Mouse (Mus musculus) hindbrain, postnatal 0 days (tissue): ENCODE measurements at regions not wholly inside any gene's neighbourhood (a gene's known extent, or its start where the extent isn't known, plus 50 kb on each side); places are given as distances from the start of the nearest gene placed in this dataset.
A peak's percentile ranks its signal among the peaks of the same experiment; 100 is the strongest.
"Not testable (repeated sequence)": the region's sequence is repeated elsewhere in the genome, so short reads cannot be mapped to it uniquely, and the experiment has no call there.

Source experiments
- ATAC-seq: fragments of 200-750 bp; cut with Nextera tagmentation; 2 replicates; pipeline ENCODE4 v1.8.0; 2017; ENCODE audit warnings: mild to moderate bottlenecking, moderate TSS enrichment, moderate library complexity
- DNase-seq: peaks from one replicate; pipeline ENCODE4 v3.0.0-alpha.2; 2015; ENCODE audit warnings: low spot score
- H3K27ac ChIP-seq: fragments of 300-500 bp; sonication (generic); 2 replicates; pipeline ENCODE4 v1.5.1; 2014; ENCODE audit warnings: mild to moderate bottlenecking
- H3K27me3 ChIP-seq: fragments of 300-500 bp; sonication (generic); 2 replicates; pipeline ENCODE4 v1.6.1; 2014; ENCODE audit warnings: low read length, mixed read lengths; ENCODE audit not compliant: insufficient read depth
- H3K36me3 ChIP-seq: fragments of 300-500 bp; sonication (generic); 2 replicates; pipeline ENCODE4 v1.6.1; 2014; ENCODE audit warnings: low read length, mixed read lengths; ENCODE audit not compliant: insufficient read depth
- H3K4me1 ChIP-seq: fragments of 300-500 bp; sonication (generic); 2 replicates; pipeline ENCODE4 v1.6.1; 2014; ENCODE audit warnings: antibody characterized with exemption, low read length, mixed read lengths; ENCODE audit not compliant: insufficient read depth
- H3K4me2 ChIP-seq: fragments of 300-500 bp; sonication (generic); 2 replicates; pipeline ENCODE4 v1.6.1; 2014; ENCODE audit warnings: low read depth, mild to moderate bottlenecking, low read length, moderate library complexity, mixed read lengths
- H3K4me3 ChIP-seq: fragments of 300-500 bp; sonication (generic); 2 replicates; pipeline ENCODE4 v1.5.1; 2014; ENCODE audit warnings: low read length
- H3K9ac ChIP-seq: fragments of 300-500 bp; sonication (generic); replicated peaks from 2 replicates; pipeline ENCODE4 v1.6.1; 2014; ENCODE audit warnings: mild to moderate bottlenecking, low read length, moderate library complexity, mixed read lengths
- H3K9me3 ChIP-seq: fragments of 300-500 bp; sonication (generic); 2 replicates; pipeline ENCODE4 v1.6.1; 2016; ENCODE audit warnings: low read length, mixed read lengths
- CTCF ChIP-seq: IDR thresholded peaks from 2 replicates; pipeline ENCODE4 v1.5.1; 2016; ENCODE audit warnings: antibody characterized with exemption, control low read depth, low read depth
- WGBS: fragments of 180-500 bp; shearing (Covaris S2); extraction: QIAGEN DNeasy Blood & Tissue Kit; methylation state at CpG from one replicate; pipeline ENCODE4 v1.1.7; 2014; 5-methylcytosine and 5-hydroxymethylcytosine counted together

GRCm38 (mm10) chr2:92664939-92665338 is 65.4 kb downstream of the Chst1 start:
- H3K27ac ChIP-seq, result no peak overlapping the region
- 81% methylated on average over 5 of the region's 5 CpGs for WGBS
- H3K36me3 ChIP-seq, result no peaks in the 10 kb centered on the region
- ATAC-seq, result no peak
- no peaks in the 10 kb centered on the region for H3K4me1 ChIP-seq
- H3K9ac ChIP-seq, result no peak overlapping the region
- no peaks in the 10 kb centered on the region for H3K27me3 ChIP-seq
- no peak overlapping the region for H3K4me3 ChIP-seq
- DNase-seq, result no peak
- H3K4me2 ChIP-seq, result no peak overlapping the region
- TF ChIP-seq CTCF, result no peak
- no peaks in the 10 kb centered on the region for H3K9me3 ChIP-seq

GRCm38 (mm10) chr2:92667192-92667591 is 67.7 kb downstream of the Chst1 start:
- H3K9me3 ChIP-seq, result no peaks in the 10 kb centered on the region
- 88% methylated on average over 1 of the region's 1 CpGs for WGBS
- no peak overlapping the region for H3K4me2 ChIP-seq
- no peaks in the 10 kb centered on the region for H3K27me3 ChIP-seq
- ATAC-seq, result no peak
- H3K9ac ChIP-seq, result no peak overlapping the region
- no peak overlapping the region for H3K27ac ChIP-seq
- H3K36me3 ChIP-seq, result no peaks in the 10 kb centered on the region
- no peak for TF ChIP-seq CTCF
- H3K4me3 ChIP-seq, result no peak overlapping the region
- no peak for DNase-seq
- H3K4me1 ChIP-seq, result no peaks in the 10 kb centered on the region

DNA sequence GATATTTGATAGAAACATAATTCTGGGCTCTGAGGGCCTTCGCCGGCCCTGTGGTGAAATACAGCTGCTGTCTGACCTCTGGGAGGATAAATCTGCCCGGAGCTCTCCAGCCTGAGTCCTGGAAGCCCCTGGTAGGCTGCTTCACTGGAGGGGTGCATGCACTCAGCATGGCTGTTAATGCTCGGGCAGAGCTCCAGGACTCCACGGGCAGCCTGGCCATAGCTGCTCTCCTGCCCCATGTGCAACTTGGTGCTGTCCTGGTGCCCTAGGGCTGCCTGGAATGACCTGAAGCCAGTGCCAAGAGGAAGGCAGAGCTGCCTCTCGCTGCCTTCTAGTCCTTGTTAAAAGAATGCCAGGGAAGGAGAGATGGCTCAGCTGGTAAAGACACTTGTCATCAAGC is 68.2 kb downstream of the Chst1 start:
- Histone ChIP-seq H3K4me2 (no peak overlapping the region), H3K4me1 (peaks cover 4% of the 10 kb centered on the region; the same call in 1 of the 2 replicates), H3K27ac (no peak overlapping the region), H3K9me3 (no peaks in the 10 kb centered on the region), H3K9ac (no peak overlapping the region), H3K27me3 (no peaks in the 10 kb centered on the region), H3K4me3 (no peak overlapping the region), H3K36me3 (no peaks in the 10 kb centered on the region)
- DNase-seq, result no peak
- no peak for TF ChIP-seq CTCF
- no peak for ATAC-seq
- WGBS, result 49% methylated on average over 6 of the region's 6 CpGs

GRCm38 (mm10) chr2:92669431-92670081 is 70.0 kb downstream of the Chst1 start:
- ATAC-seq, H3K27ac ChIP-seq, H3K36me3 ChIP-seq, H3K27me3 ChIP-seq, H3K9ac ChIP-seq, H3K4me3 ChIP-seq, H3K4me2 ChIP-seq, H3K4me1 ChIP-seq, DNase-seq, H3K9me3 ChIP-seq: not testable (repeated sequence)
- 25% methylated on average over 9 of the region's 10 CpGs for WGBS

DNA sequence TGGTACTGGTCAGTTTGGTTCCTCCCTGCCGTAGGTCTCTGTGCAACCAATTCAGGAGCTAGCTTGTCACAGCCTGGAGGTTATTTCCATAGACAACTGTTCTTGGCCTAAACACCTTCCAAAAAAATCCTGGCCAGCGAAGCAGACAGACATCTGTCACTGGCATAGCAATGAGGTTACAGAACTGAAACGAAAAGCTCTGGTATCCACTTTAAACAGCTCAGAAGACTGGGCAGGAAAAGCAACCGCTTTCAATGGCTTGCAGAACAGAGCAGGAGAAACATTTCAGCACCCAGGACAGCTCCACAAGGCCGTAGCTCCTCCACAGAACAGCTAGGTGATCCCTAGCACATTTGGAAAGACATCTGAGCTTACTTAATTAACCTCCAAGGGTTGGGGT is 72.1 kb downstream of the Chst1 start:
- no peak for TF ChIP-seq CTCF
- H3K27me3 ChIP-seq, result no peaks in the 10 kb centered on the region
- peaks cover 5% of the 10 kb centered on the region; the same call in 1 of the 2 replicates for H3K4me1 ChIP-seq
- no peak overlapping the region for H3K27ac ChIP-seq
- H3K9me3 ChIP-seq, result no peaks in the 10 kb centered on the region
- peak; percentile 67 for DNase-seq
- H3K36me3 ChIP-seq, result no peaks in the 10 kb centered on the region
- H3K4me3 ChIP-seq, result no peak overlapping the region
- no peak overlapping the region for H3K9ac ChIP-seq
- ATAC-seq, result no peak
- 36% methylated on average over 5 of the region's 5 CpGs for WGBS
- H3K4me2 ChIP-seq, result no peak overlapping the region

- no peak overlapping the region for H3K27ac ChIP-seq
- DNase-seq (no peak), ATAC-seq (no peak)
- H3K27me3 ChIP-seq, result no peaks in the 10 kb centered on the region
- no peak overlapping the region for H3K4me2 ChIP-seq
- no peaks in the 10 kb centered on the region for H3K9me3 ChIP-seq
- WGBS, result 72% methylated on average over 4 of the region's 4 CpGs
- no peak overlapping the region for H3K4me3 ChIP-seq
- no peak for TF ChIP-seq CTCF
- no peak overlapping the region for H3K9ac ChIP-seq
- H3K36me3 ChIP-seq, result no peaks in the 10 kb centered on the region
- peaks cover 5% of the 10 kb centered on the region; the same call in 1 of the 2 replicates for H3K4me1 ChIP-seq
Measured at GRCm38 (mm10) chr2:92672106-92672505, 72.6 kb downstream of the Chst1 start.

DNA sequence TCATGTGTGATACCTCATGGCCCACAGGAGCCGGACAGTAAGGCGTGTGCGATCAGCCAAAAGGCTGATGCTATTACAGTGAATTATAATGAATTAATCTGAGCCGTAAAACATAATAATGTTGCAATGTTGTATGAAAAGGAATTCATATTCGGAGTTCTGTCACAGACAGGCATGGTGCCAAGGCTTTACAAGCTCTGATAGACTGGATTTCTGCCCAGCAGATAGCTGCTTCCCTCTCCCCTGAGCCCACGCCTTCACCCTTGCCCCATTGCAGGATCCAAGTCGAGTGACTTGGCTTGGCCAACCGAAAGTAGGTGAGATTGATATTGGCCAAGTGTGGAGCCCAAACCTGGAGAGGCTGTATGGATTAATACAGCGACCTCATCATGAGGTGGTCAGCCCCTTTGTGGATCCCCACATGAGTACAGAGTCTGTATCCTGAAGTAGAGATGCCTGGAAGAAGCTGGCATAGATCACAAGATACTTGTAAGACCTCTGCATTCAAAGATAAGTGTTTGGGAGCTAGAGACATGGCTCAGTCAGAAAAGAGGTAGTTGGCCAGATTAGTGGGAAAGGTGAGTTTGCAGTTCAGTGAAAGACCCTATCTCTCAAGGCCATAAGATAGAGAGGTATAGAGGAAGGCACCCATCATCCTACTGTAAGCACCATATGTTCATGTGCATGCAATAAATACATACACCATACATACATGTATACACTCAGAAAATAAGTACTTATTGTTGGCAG is 73.7 kb downstream of the Chst1 start:
- Histone ChIP-seq H3K4me3 (no peak overlapping the region), H3K4me1 (peaks cover 5% of the 10 kb centered on the region; the same call in 1 of the 2 replicates), H3K27ac (no peak overlapping the region), H3K9me3 (no peaks in the 10 kb centered on the region), H3K4me2 (no peak overlapping the region), H3K27me3 (no peaks in the 10 kb centered on the region), H3K9ac (no peak overlapping the region), H3K36me3 (no peaks in the 10 kb centered on the region)
- ATAC-seq (no peak), DNase-seq (peak; percentile 36)
- TF ChIP-seq CTCF, result no peak
- 64% methylated on average over 9 of the region's 9 CpGs for whole genome bisulfite sequencing
